Mouse (Mus musculus): Measurements from ENCODE around the gene Idh1. TPM values are rescaled to one million over a fixed set of nuclear protein-coding genes. Genes with fewer than 3 reads are reported as not detected.
"Not testable (repeated sequence)": the region's sequence is repeated elsewhere in the genome, so short reads cannot be mapped to it uniquely, and the experiment has no call there.

Gene Idh1
- polyA plus RNA-seq (2012; rRNA removed) = 247 and 334 TPM in 2 replicates

DNA sequence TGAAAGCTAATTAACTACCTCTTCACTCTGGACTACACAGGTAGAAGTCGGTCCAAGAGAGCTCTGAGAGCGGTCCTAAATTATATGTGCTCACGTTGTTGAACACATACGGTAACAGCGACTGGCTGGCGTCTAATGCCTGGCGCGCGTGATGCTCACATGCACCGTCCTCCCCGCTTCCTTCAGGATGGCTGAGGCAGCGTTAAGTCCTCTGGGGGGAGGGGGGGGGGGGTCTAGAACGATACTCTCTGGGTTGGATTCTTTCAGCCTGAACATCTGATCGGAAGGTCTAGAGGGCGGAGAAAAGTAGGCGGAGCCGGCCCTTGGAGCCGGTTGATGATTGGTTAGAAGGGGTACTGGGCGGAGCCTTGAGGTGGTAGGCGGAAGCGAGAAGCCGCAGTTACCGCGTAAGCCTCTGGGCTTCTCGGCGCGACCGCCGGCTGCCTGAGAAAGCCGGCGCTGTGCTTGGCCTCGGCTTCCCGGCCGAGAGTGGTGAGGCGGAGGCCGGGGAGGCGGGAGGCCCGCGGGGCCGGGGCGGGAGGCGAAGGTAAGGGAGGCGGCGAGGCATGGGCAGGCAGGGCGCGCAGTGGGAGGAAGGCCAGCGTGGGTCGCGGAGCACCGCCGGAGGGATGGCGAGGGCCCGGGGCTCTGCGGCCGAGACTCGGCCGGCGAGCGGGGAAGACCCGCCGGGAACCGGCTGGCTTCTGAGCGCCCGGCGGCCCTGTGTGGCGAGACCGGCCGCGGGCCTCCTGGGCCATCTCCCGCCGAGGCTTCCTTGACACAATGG is at the start of gene Idh1, which contains the start of gene Pikfyve:
Gene Idh1, minus strand, starts transcription at position 214 of the 787 bp plus-strand sequence.
Gene Pikfyve, plus strand, starts transcription at position 397 of the 787 bp plus-strand sequence.
- Histone ChIP-seq H3K4me3 (ENCODE audit: insufficient read depth, low read depth, low read length) (peak within 1 kb of the TSS; percentile 88), H3K27me3 (replicated peaks; ENCODE audit: control insufficient read depth, insufficient read depth, low read length) (no peaks in the 10 kb centered on the region), H3K27ac (ENCODE audit: insufficient read depth, low read depth, low read length) (peak within 1 kb of the TSS; percentile 64), H3K36me3 (ENCODE audit: control insufficient read depth, insufficient read depth, low read length) (no peaks in the 10 kb centered on the region), H3K4me1 (ENCODE audit: control insufficient read depth, insufficient read depth, low read length) (peaks cover 2% of the 10 kb centered on the region; the same call in 1 of the 2 replicates)
- DNase-seq = peak; percentile 98
- WGBS = 1% methylated on average over 71 of the region's 71 CpGs
- TF ChIP-seq CTCF (conservative IDR thresholded peaks at IDR 0.05; ENCODE audit: insufficient read depth, insufficient read length, low read depth, low read length) (0 out of 2 replicates have a peak, but pooled peaks have one; percentile 18), POLR2A (IDR thresholded peaks at IDR 0.05; ENCODE audit: low read depth, low read length) (peak; percentile 90)

DNA sequence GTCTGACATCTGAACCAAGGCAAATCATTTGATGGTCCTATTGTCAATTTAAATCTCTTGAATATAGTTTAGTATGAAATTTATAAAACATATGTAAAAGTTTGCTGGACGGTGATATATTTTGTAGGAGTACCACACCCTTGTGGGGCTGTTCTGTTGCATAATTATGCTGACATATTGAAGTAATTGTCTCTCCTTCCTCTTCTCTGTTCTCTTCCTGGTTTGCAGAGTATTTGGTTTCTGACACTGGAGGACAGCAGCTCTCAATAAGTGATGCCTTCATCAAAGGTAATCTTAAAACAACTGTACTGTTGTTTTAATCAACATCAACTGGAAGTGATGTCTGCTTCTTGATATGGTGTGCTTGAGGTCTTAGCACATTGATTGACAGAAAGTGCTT is 44.3 kb upstream of the Idh1 start:
- Histone ChIP-seq H3K36me3 (ENCODE audit: control insufficient read depth, insufficient read depth, low read length) (peaks cover 3% of the 10 kb centered on the region), H3K4me3 (ENCODE audit: insufficient read depth, low read depth, low read length) (no peak overlapping the region), H3K4me1 (ENCODE audit: control insufficient read depth, insufficient read depth, low read length) (no peaks in the 10 kb centered on the region), H3K27me3 (replicated peaks; ENCODE audit: control insufficient read depth, insufficient read depth, low read length) (no peaks in the 10 kb centered on the region), H3K27ac (ENCODE audit: insufficient read depth, low read depth, low read length) (no peak overlapping the region)
- 86% methylated on average over 1 of the region's 1 CpGs for WGBS
- TF ChIP-seq POLR2A (IDR thresholded peaks at IDR 0.05; ENCODE audit: low read depth, low read length) = no peak
- no peak for TF ChIP-seq CTCF (conservative IDR thresholded peaks at IDR 0.05; ENCODE audit: insufficient read depth, insufficient read length, low read depth, low read length)
- no peak for DNase-seq

DNA sequence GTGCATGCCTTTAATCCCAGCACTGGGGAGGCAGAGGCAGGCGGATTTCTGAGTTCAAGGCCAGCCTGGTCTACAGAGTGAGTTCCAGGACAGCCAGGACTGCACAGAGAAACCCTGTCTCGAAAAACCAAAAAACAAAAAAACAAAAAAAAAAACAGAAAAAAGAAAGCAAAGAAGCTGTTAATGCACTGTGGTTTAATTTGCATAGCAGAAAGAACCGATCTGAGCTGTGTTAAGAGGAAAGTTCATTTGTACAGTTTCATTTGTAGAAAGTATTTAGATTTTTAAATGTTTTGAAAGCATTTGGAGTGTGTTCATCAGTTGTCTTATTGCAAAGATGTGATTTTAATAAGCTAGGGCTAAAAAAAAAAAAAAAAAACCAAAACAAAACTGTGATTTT is 43.5 kb upstream of the Idh1 start:
- not testable (repeated sequence) for H3K27me3 ChIP-seq (replicated peaks; ENCODE audit: control insufficient read depth, insufficient read depth, low read length); H3K27ac ChIP-seq (ENCODE audit: insufficient read depth, low read depth, low read length); H3K4me3 ChIP-seq (ENCODE audit: insufficient read depth, low read depth, low read length); H3K36me3 ChIP-seq (ENCODE audit: control insufficient read depth, insufficient read depth, low read length); DNase-seq; H3K4me1 ChIP-seq (ENCODE audit: control insufficient read depth, insufficient read depth, low read length)
- WGBS = 90% methylated on average over 3 of the region's 3 CpGs

DNA sequence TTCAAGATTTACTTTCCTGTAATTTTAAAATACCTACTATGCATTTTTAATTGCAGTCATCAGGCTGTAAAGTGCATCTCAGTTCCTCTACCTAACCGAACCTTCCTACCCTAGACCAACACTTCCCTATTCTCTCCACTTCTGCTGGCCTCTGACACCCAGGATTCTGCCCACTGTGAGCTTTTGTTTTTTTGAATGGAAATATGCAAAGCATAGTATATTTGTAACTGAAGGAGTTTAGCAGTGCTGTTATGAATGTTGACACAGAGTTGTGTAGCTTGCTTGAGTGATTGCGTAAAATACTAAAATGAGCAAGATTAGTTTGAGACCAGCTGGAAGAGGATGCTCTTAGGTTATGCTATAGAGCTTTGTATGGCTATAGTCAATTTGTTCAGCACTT is 41.4 kb upstream of the Idh1 start:
- Histone ChIP-seq H3K4me1 (ENCODE audit: control insufficient read depth, insufficient read depth, low read length) (no peaks in the 10 kb centered on the region), H3K27ac (ENCODE audit: insufficient read depth, low read depth, low read length) (no peak overlapping the region), H3K27me3 (replicated peaks; ENCODE audit: control insufficient read depth, insufficient read depth, low read length) (no peaks in the 10 kb centered on the region), H3K36me3 (ENCODE audit: control insufficient read depth, insufficient read depth, low read length) (peaks cover 4% of the 10 kb centered on the region), H3K4me3 (ENCODE audit: insufficient read depth, low read depth, low read length) (no peak overlapping the region)
- DNase-seq = no peak
- 92% methylated on average over 2 of the region's 2 CpGs for WGBS
- TF ChIP-seq POLR2A (IDR thresholded peaks at IDR 0.05; ENCODE audit: low read depth, low read length) (no peak), CTCF (conservative IDR thresholded peaks at IDR 0.05; ENCODE audit: insufficient read depth, insufficient read length, low read depth, low read length) (no peak)

DNA sequence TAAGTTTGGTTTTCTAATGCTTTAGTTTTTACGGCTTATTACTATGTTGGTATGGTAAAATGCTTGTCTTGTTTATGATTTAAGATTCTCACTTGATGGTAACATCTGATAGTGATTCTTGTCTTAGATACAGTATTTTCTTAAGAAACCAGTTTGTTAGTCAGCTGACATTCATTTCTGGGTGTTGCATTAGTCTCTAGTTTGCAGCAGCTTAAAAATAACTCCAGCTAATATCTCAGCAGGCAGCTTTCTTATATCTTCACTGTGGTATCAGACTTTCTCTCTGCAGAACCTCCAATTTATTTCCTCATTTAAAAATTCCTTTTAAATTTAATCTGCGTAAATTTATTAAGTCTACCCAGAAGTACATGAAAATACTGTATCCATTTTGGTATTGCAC is 37.4 kb upstream of the Idh1 start:
- no peaks in the 10 kb centered on the region for H3K4me1 ChIP-seq (ENCODE audit: control insufficient read depth, insufficient read depth, low read length)
- no peak overlapping the region for H3K4me3 ChIP-seq (ENCODE audit: insufficient read depth, low read depth, low read length)
- no peak overlapping the region for H3K27ac ChIP-seq (ENCODE audit: insufficient read depth, low read depth, low read length)
- no peaks in the 10 kb centered on the region for H3K27me3 ChIP-seq (replicated peaks; ENCODE audit: control insufficient read depth, insufficient read depth, low read length)
- H3K36me3 ChIP-seq (ENCODE audit: control insufficient read depth, insufficient read depth, low read length) = peaks cover 4% of the 10 kb centered on the region
- no peak for TF ChIP-seq CTCF (conservative IDR thresholded peaks at IDR 0.05; ENCODE audit: insufficient read depth, insufficient read length, low read depth, low read length)
- TF ChIP-seq POLR2A (IDR thresholded peaks at IDR 0.05; ENCODE audit: low read depth, low read length) = no peak
- WGBS = 96% methylated on average over 2 of the region's 2 CpGs
- no peak for DNase-seq

DNA sequence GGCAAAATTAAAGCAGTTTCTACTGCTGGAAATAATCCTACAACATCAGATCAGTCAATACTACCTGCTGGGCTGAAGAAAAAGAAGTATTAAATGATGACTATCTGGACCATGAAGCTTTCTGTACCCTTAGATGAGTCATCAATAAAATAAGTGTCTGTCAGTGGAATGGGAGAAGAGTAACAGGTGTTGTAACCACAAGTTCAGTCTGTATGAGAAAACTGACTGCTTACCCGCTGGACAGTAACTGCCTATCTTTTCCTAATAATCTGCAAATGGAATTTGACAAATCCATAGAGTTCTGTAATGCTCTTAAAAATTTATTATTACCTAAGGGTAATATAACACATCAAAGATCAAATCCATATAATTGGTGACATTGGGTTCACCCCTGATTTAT is 31.7 kb upstream of the Idh1 start:
- no peak for TF ChIP-seq POLR2A (IDR thresholded peaks at IDR 0.05; ENCODE audit: low read depth, low read length)
- no peak for TF ChIP-seq CTCF (conservative IDR thresholded peaks at IDR 0.05; ENCODE audit: insufficient read depth, insufficient read length, low read depth, low read length)
- no peaks in the 10 kb centered on the region for H3K4me1 ChIP-seq (ENCODE audit: control insufficient read depth, insufficient read depth, low read length)
- H3K36me3 ChIP-seq (ENCODE audit: control insufficient read depth, insufficient read depth, low read length) = peaks cover 2% of the 10 kb centered on the region
- no peak overlapping the region for H3K27ac ChIP-seq (ENCODE audit: insufficient read depth, low read depth, low read length)
- no peak overlapping the region for H3K4me3 ChIP-seq (ENCODE audit: insufficient read depth, low read depth, low read length)
- no peak for DNase-seq
- 98% methylated on average over 1 of the region's 1 CpGs for WGBS
- no peaks in the 10 kb centered on the region for H3K27me3 ChIP-seq (replicated peaks; ENCODE audit: control insufficient read depth, insufficient read depth, low read length)

DNA sequence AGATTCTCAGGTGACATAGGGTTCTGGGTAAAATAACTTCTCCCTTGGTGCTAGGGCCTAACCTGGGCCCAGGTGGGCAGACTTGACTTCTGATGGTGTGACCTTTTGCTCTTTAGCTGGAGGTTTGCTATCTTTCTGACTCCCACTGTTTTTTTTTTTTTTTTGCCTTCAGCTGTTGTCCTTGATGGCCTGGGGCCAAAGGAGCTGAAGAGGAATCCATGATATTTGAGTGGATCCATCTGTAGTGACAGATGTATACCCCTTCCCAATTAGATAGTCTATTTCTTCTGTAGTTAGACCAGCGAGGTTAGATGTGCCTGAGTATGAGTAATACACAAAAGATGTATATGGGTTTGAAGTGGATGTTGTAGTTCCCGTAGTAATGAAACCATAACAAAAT is 31.3 kb upstream of the Idh1 start:
- no peaks in the 10 kb centered on the region for H3K4me1 ChIP-seq (ENCODE audit: control insufficient read depth, insufficient read depth, low read length)
- no peak overlapping the region for H3K4me3 ChIP-seq (ENCODE audit: insufficient read depth, low read depth, low read length)
- no peaks in the 10 kb centered on the region for H3K27me3 ChIP-seq (replicated peaks; ENCODE audit: control insufficient read depth, insufficient read depth, low read length)
- no peak overlapping the region for H3K27ac ChIP-seq (ENCODE audit: insufficient read depth, low read depth, low read length)
- DNase-seq = no peak
- H3K36me3 ChIP-seq (ENCODE audit: control insufficient read depth, insufficient read depth, low read length) = peaks cover 2% of the 10 kb centered on the region
- TF ChIP-seq CTCF (conservative IDR thresholded peaks at IDR 0.05; ENCODE audit: insufficient read depth, insufficient read length, low read depth, low read length) (no peak), POLR2A (IDR thresholded peaks at IDR 0.05; ENCODE audit: low read depth, low read length) (no peak)
- 89% methylated on average over 2 of the region's 2 CpGs for WGBS

Data from kidney, adult 2 months (tissue).